ENCODE assay signal across 8 mouse cellular contexts in the genomic region with DNA sequence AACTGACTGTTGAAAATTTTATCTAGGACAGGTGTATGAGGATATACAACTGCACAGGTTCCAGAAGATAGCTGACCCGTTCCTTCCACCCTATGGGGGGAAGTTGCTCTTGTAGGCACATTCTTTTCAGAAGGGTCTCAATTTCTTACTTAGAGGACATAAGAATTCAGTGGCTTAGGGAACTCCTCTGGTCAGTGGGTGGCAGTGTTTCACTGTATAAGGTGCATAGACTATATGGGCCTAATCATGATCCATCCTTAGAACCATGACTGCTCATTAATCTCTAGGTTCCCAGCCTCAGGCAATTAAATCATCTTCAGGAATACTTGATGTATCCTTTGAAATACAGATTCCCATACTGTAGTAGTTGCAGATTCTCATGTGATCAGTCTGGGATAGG. TPM values are rescaled to one million over a fixed set of nuclear protein-coding genes. Genes with fewer than 3 reads are reported as not detected.
DNase-seq lines count a peak whose midpoint lies in the region; ATAC-seq and TF ChIP-seq lines count a peak whose summit lies in the region.
"Had no signal": no experiment of that assay in that cellular context is flagged by ENCODE, and none has a peak within 500 bp of the region (broad histone marks: within the 10 kb centered on the region; RNA-seq: fewer than 3 reads in every experiment).

No protein-coding gene starts in this region.

- H3K36me3 ChIP-seq in kidney, embryonic 15.5 days = no peaks in the 10 kb centered on the region
- no peaks in the 10 kb centered on the region for H3K36me3 ChIP-seq in lung, postnatal 0 days (ENCODE audit: insufficient read depth, low read length)
- H3K36me3 ChIP-seq: embryonic facial prominence, embryonic 15.5 days had no signal

- 56% methylated on average over 1 of the region's 1 CpGs for WGBS in kidney, embryonic 15.5 days
- WGBS in lung, postnatal 0 days = 41% methylated on average over 1 of the region's 1 CpGs

- H3K27ac ChIP-seq in kidney, embryonic 15.5 days = no peak overlapping the region
- no peak overlapping the region for H3K27ac ChIP-seq in lung, postnatal 0 days (ENCODE audit: low read length)
- H3K27ac ChIP-seq: embryonic facial prominence, embryonic 15.5 days had no signal

- no peak overlapping the region for H3K4me3 ChIP-seq in kidney, embryonic 15.5 days (replicated peaks)
- no peak overlapping the region for H3K4me3 ChIP-seq in lung, postnatal 0 days (ENCODE audit: low read depth, low read length)
- H3K4me3 ChIP-seq: embryonic facial prominence, embryonic 15.5 days had no signal

- ATAC-seq in kidney, embryonic 15.5 days (replicated peaks; ENCODE audit: low FRiP score) = no peak
- ATAC-seq in inflammation-experienced regulatory T-cells, adult 6 months = peak; percentile 52
- no peak for ATAC-seq in lung, postnatal 0 days

- H3K9me3 ChIP-seq in kidney, embryonic 15.5 days (replicated peaks) = no peaks in the 10 kb centered on the region
- H3K9me3 ChIP-seq in lung, postnatal 0 days (ENCODE audit: low read length) = no peaks in the 10 kb centered on the region
- H3K9me3 ChIP-seq: embryonic facial prominence, embryonic 15.5 days had no signal

- TF ChIP-seq CTCF in lung, postnatal 0 days (IDR thresholded peaks at IDR 0.05) = peak; percentile 66

- H3K4me1 ChIP-seq in kidney, embryonic 15.5 days = no peaks in the 10 kb centered on the region
- H3K4me1 ChIP-seq in lung, postnatal 0 days (ENCODE audit: insufficient read depth, low read depth, low read length) = no peaks in the 10 kb centered on the region
- H3K4me1 ChIP-seq: embryonic facial prominence, embryonic 15.5 days had no signal

- TF ChIP-seq EP300 in lung, postnatal 0 days (IDR thresholded peaks at IDR 0.05) = no peak

- DNase-seq in kidney, adult 18-20 months = peak; percentile 8
- DNase-seq in CD4-positive, CD25-positive, alpha-beta regulatory T cell, adult 2 months (ENCODE audit: low read depth, low spot score) = peak; percentile 80
- DNase-seq in T-cell, adult 2 months (ENCODE audit: low spot score) = peak; percentile 27
- DNase-seq in lung, postnatal 0 days (ENCODE audit: low spot score) = peak; percentile 40
- DNase-seq in thymus, postnatal 14 days = peak; percentile 21

- H3K4me2 ChIP-seq in kidney, embryonic 15.5 days = no peak overlapping the region
- no peak overlapping the region for H3K4me2 ChIP-seq in lung, postnatal 0 days (replicated peaks; ENCODE audit: low read depth, low read length)
- H3K4me2 ChIP-seq: embryonic facial prominence, embryonic 15.5 days had no signal

- H3K27me3 ChIP-seq in kidney, embryonic 15.5 days = no peaks in the 10 kb centered on the region
- H3K27me3 ChIP-seq in lung, postnatal 0 days (replicated peaks; ENCODE audit: insufficient read depth, low read length) = no peaks in the 10 kb centered on the region
- H3K27me3 ChIP-seq: embryonic facial prominence, embryonic 15.5 days had no signal

- H3K9ac ChIP-seq in kidney, embryonic 15.5 days = no peak overlapping the region
- H3K9ac ChIP-seq in lung, postnatal 0 days (replicated peaks; ENCODE audit: low read depth) = no peak overlapping the region
- H3K9ac ChIP-seq: embryonic facial prominence, embryonic 15.5 days had no signal

RNA-seq across cellular contexts. Expression of gene Rgs1, which starts 5.5 kb away (rescaled TPM):
- polyA plus RNA-seq in kidney, embryonic 15.5 days (2015; fragmentation: Nextera tagmentation; extraction: Ambion mirVana) = 0.35 TPM in 1 of 2 replicates, not detected in the other
- polyA plus RNA-seq in inflammation-experienced regulatory T-cells, adult 6 months (2017; shearing (Covaris generic)) = 100 to 1,000 TPM; 336 to 775 (median 626) TPM
- 0.41 and 0.69 TPM in 2 replicates for polyA plus RNA-seq in lung, postnatal 0 days (2015; fragmentation: Nextera tagmentation; extraction: Ambion mirVana)

Comparison
In these comparisons a context has a peak if more than half of its experiments do, and no peak if none do; other contexts are left out.
1. DNase-seq: peak in every context shown above with its lines; median percentile 80 in CD4-positive, CD25-positive, alpha-beta regulatory T cell, adult 2 months; 40 in lung, postnatal 0 days; 27 in T-cell, adult 2 months; 21 in thymus, postnatal 14 days; 8 in kidney, adult 18-20 months.
2. RNA of gene Rgs1, which starts 5.5 kb away (polyA plus RNA-seq): 336 to 775 TPM in inflammation-experienced regulatory T-cells, adult 6 months; 0.41 to 0.69 TPM in lung, postnatal 0 days and 0.35 TPM in kidney, embryonic 15.5 days; every median in the first group is over 100 times any median in the second.